Mouse (Mus musculus) heart, adult 2 months (tissue): ENCODE results near the gene Nepn.

Experiments used
- CTCF ChIP-seq: fragments of 200-600 bp; IDR thresholded peaks from 2 replicates; pipeline ENCODE4 v1.8.1; 2022; ENCODE audit warnings: antibody characterized with exemption, mild to moderate bottlenecking, moderate library complexity
- EP300 ChIP-seq: fragments of 200-500 bp; IDR thresholded peaks from 2 replicates; pipeline ENCODE4 v1.6.1; 2011; ENCODE audit warnings: low read depth, low read length, control low read depth; ENCODE audit not compliant: insufficient read depth
- POLR2A ChIP-seq: fragments of 200-500 bp; IDR thresholded peaks from 2 replicates; pipeline ENCODE4 v1.6.1; 2011; ENCODE audit warnings: mild to moderate bottlenecking, low read depth, low read length, control low read depth; ENCODE audit not compliant: insufficient read depth

- TF ChIP-seq CTCF = no peak
- no peak for TF ChIP-seq POLR2A
- no peak for TF ChIP-seq EP300
Measured at GRCm38 (mm10) chr10:52407526-52407925, 18.8 kb downstream of the Nepn start.
